Mouse (Mus musculus) heart, adult 2 months (tissue): ENCODE data around the gene Zswim3.
A peak's percentile ranks its signal among the peaks of the same experiment; 100 is the strongest.

Experiments used
- CTCF ChIP-seq: fragments of 200-600 bp; IDR thresholded peaks from 2 replicates; pipeline ENCODE4 v1.8.1; 2022; ENCODE audit warnings: antibody characterized with exemption, mild to moderate bottlenecking, moderate library complexity
- EP300 ChIP-seq: fragments of 200-500 bp; IDR thresholded peaks from 2 replicates; pipeline ENCODE4 v1.6.1; 2011; ENCODE audit warnings: low read depth, low read length, control low read depth; ENCODE audit not compliant: insufficient read depth

- TF ChIP-seq EP300: no peak
- TF ChIP-seq CTCF: peak; percentile 53
Measured at GRCm38 (mm10) chr2:164783926-164784581, 20.8 kb upstream of the Zswim3 start.
